Mouse (Mus musculus) MEL (cell line): Measurements from ENCODE around the gene Lamb3. TPM values are rescaled to one million over a fixed set of nuclear protein-coding genes. Genes with fewer than 3 reads are reported as not detected.

Experiments
- DNase-seq: peaks from one replicate; pipeline ENCODE4 v3.0.0; 2011; ENCODE audit warnings: low read depth, low spot score
- H3K27ac ChIP-seq: 2 replicates; pipeline ENCODE4 v1.5.1; 2012; ENCODE audit warnings: low read depth, mild to moderate bottlenecking, control low read depth, low read length, moderate library complexity; ENCODE audit not compliant: control insufficient read depth
- H3K27me3 ChIP-seq, 2 experiments: fragments of 150-350 bp in 1 of 2; sonication (generic) in 1 of 2; 2 replicates each; pipeline ENCODE4 v1.6.1; 2012; ENCODE audit warnings: low read length in 2 of 2, mild to moderate bottlenecking in 2 of 2, improper control_type of control experiment in 1 of 2, moderate library complexity in 1 of 2; ENCODE audit not compliant: insufficient read depth in 2 of 2, control insufficient read depth in 1 of 2
- H3K36me3 ChIP-seq, 2 experiments: 2 replicates each; pipeline ENCODE4 v1.6.1; 2012 to 2014; ENCODE audit warnings: low read length in 2 of 2, improper control_type of control experiment in 1 of 2, inconsistent platforms in 1 of 2, mild to moderate bottlenecking in 1 of 2; ENCODE audit not compliant: insufficient read depth in 2 of 2, control insufficient read depth in 1 of 2
- H3K4me1 ChIP-seq, 2 experiments: fragments of 150-350 bp in 1 of 2; sonication (generic) in 1 of 2; 2 replicates each; pipeline ENCODE4 v1.6.1; 2012; ENCODE audit warnings: low read length in 2 of 2, improper control_type of control experiment in 1 of 2, mild to moderate bottlenecking in 1 of 2; ENCODE audit not compliant: insufficient read depth in 2 of 2, control insufficient read depth in 1 of 2
- H3K4me3 ChIP-seq, 2 experiments: fragments of 150-350 bp in 1 of 2; sonication (generic) in 1 of 2; 2 replicates each; pipeline ENCODE4 v1.5.1; 2012; ENCODE audit warnings: low read depth in 2 of 2, low read length in 2 of 2, mild to moderate bottlenecking in 2 of 2, moderate library complexity in 2 of 2, control low read depth in 1 of 2, improper control_type of control experiment in 1 of 2; ENCODE audit not compliant: control insufficient read depth in 1 of 2, insufficient read depth in 1 of 2
- H3K79me2 ChIP-seq: 2 replicates; pipeline ENCODE4 v1.6.1; 2012; ENCODE audit warnings: mild to moderate bottlenecking, low read length, moderate library complexity; ENCODE audit not compliant: control insufficient read depth, poor library complexity, insufficient read depth
- H3K9ac ChIP-seq: 2 replicates; pipeline ENCODE4 v1.6.1; 2012; ENCODE audit warnings: low read depth, mild to moderate bottlenecking, control low read depth, low read length, moderate library complexity; ENCODE audit not compliant: control insufficient read depth, poor library complexity, severe bottlenecking
- H3K9me3 ChIP-seq: fragments of 150-350 bp; sonication (generic); replicated peaks from 2 replicates; pipeline ENCODE4 v1.6.1; 2012; ENCODE audit warnings: mild to moderate bottlenecking, low read length, improper control_type of control experiment, moderate library complexity; ENCODE audit not compliant: insufficient read depth
- JUND ChIP-seq: IDR thresholded peaks from 2 replicates; pipeline ENCODE4 v1.6.1; 2011; ENCODE audit warnings: low read depth, mild to moderate bottlenecking, improper control_type of control experiment, low read length
- KAT2A ChIP-seq: conservative IDR thresholded peaks from 2 replicates; pipeline ENCODE4 v1.6.1; 2012; ENCODE audit warnings: low read depth, low read length, improper control_type of control experiment, inconsistent platforms
- MAX ChIP-seq: IDR thresholded peaks from 2 replicates; pipeline ENCODE4 v1.6.1; 2011; ENCODE audit warnings: low read length, improper control_type of control experiment
- MYC ChIP-seq: IDR thresholded peaks from 2 replicates; pipeline ENCODE4 v1.6.1; 2011; ENCODE audit warnings: low read depth, mild to moderate bottlenecking, low read length, improper control_type of control experiment, moderate library complexity
- TAL1 ChIP-seq: IDR thresholded peaks from 2 replicates; pipeline ENCODE4 v1.6.1; 2012; ENCODE audit warnings: mild to moderate bottlenecking, inconsistent platforms, low read length, moderate library complexity, mixed read lengths
- TBP ChIP-seq: IDR thresholded peaks from 2 replicates; pipeline ENCODE4 v1.8.0; 2011; ENCODE audit warnings: low read depth, low read length, improper control_type of control experiment
- TCF12 ChIP-seq: IDR thresholded peaks from 2 replicates; pipeline ENCODE4 v1.6.1; 2014; ENCODE audit warnings: low read depth, mild to moderate bottlenecking, inconsistent platforms, low read length, improper control_type of control experiment, moderate library complexity
- UBTF ChIP-seq: IDR thresholded peaks from 2 replicates; pipeline ENCODE4 v1.6.1; 2012; ENCODE audit warnings: low read depth, mild to moderate bottlenecking, inconsistent platforms, low read length, improper control_type of control experiment, moderate library complexity, borderline replicate concordance; ENCODE audit not compliant: insufficient read depth
- USF1 ChIP-seq: IDR thresholded peaks from 2 replicates; pipeline ENCODE4 v1.6.1; 2014; ENCODE audit warnings: low read depth, mild to moderate bottlenecking, inconsistent platforms, low read length, improper control_type of control experiment, moderate library complexity
- USF2 ChIP-seq, 2 experiments: IDR thresholded peaks; 2 replicates each; pipeline ENCODE4 v1.6.1; 2011 to 2012; ENCODE audit warnings: improper control_type of control experiment in 2 of 2, low read length in 2 of 2, borderline replicate concordance in 1 of 2, inconsistent platforms in 1 of 2, low read depth in 1 of 2, mild to moderate bottlenecking in 1 of 2; ENCODE audit not compliant: insufficient read depth in 1 of 2
- ZMIZ1 ChIP-seq: IDR thresholded peaks from 2 replicates; pipeline ENCODE4 v1.6.1; 2012; ENCODE audit warnings: low read depth, mild to moderate bottlenecking, inconsistent platforms, low read length, improper control_type of control experiment, moderate library complexity
- polyA plus RNA-seq, 2 experiments: library from polyadenylated mRNA; stranded (reverse) in 1 of 2; unstranded in 1 of 2; fragments of >175 nt in 1 of 2; fragments of >200 nt in 1 of 2; gene quantifications; 2 replicates each; pipeline versions ENCODE4 v1.2.1 to v1.2.4; 2012; ENCODE audit warnings: low replicate concordance in 2 of 2, low read depth in 1 of 2; ENCODE audit not compliant: insufficient read length in 2 of 2, insufficient read depth in 1 of 2, missing spikeins in 1 of 2
- total RNA-seq: library from RNA; depleted of rRNA; stranded (reverse); fragments of 300-350 nt; gene quantifications from 2 replicates; pipeline ENCODE4 v1.2.3, GENCODE M21; 2012

Lamb3 gene
- total and polyA plus RNA-seq, 3 experiments, result 0.03 to 0.35 TPM; not detected in 1

- TF ChIP-seq TCF12, result no peak
- H3K36me3 ChIP-seq, result no peaks in the 10 kb centered on the region
- no peak for DNase-seq
- H3K4me3 ChIP-seq, result no peak overlapping the region
- H3K9ac ChIP-seq, result no peak overlapping the region
- H3K27me3 ChIP-seq, result no peaks in the 10 kb centered on the region
- H3K27ac ChIP-seq, result no peak overlapping the region
- no peaks in the 10 kb centered on the region for H3K9me3 ChIP-seq
- H3K4me1 ChIP-seq, result no peaks in the 10 kb centered on the region
- H3K79me2 ChIP-seq, result no peaks in the 10 kb centered on the region
Measured at GRCm38 (mm10) chr1:193301216-193302092, 94.0 kb downstream of the Lamb3 start.

GRCm38 (mm10) chr1:193302093-193302405 lies 94.5 kb downstream of the Lamb3 start:
- TF ChIP-seq UBTF, result no peak
- Histone ChIP-seq H3K9me3 (no peaks in the 10 kb centered on the region), H3K4me1 (no peaks in the 10 kb centered on the region), H3K27me3 (no peaks in the 10 kb centered on the region), H3K36me3 (no peaks in the 10 kb centered on the region), H3K79me2 (no peaks in the 10 kb centered on the region), H3K9ac (no peak overlapping the region), H3K27ac (no peak overlapping the region), H3K4me3 (no peak overlapping the region)
- DNase-seq, result no peak

- H3K4me1 ChIP-seq, result no peaks in the 10 kb centered on the region
- TF ChIP-seq MAX (no peak), MYC (no peak), USF2 (IDR thresholded peaks at IDR 0.05; ENCODE audit: borderline replicate concordance in 1 of 2, insufficient read depth in 1 of 2, low read depth in 1 of 2, low read length in 2 of 2) (no peak), ZMIZ1 (no peak), USF1 (no peak), TBP (no peak), TAL1 (no peak), JUND (no peak), KAT2A (no peak)
- no peak overlapping the region for H3K4me3 ChIP-seq
- no peak overlapping the region for H3K27ac ChIP-seq
- no peaks in the 10 kb centered on the region for H3K36me3 ChIP-seq
- no peaks in the 10 kb centered on the region for H3K27me3 ChIP-seq
- no peak for DNase-seq
- H3K9me3 ChIP-seq, result no peaks in the 10 kb centered on the region
- H3K9ac ChIP-seq, result no peak overlapping the region
- no peaks in the 10 kb centered on the region for H3K79me2 ChIP-seq
Measured at GRCm38 (mm10) chr1:193303096-193303495, 95.6 kb downstream of the Lamb3 start.
